Mouse (Mus musculus) lung, postnatal 0 days (tissue): Measurements from ENCODE around the gene Gm20388. TPM values are rescaled to one million over a fixed set of nuclear protein-coding genes. Genes with fewer than 3 reads are reported as not detected.
A peak's percentile ranks its signal among the peaks of the same experiment; 100 is the strongest.

Experiments
- ATAC-seq: fragments of 200-750 bp; cut with Nextera tagmentation; 2 replicates; pipeline ENCODE4 v1.8.0; 2017; ENCODE audit warnings: moderate library complexity
- DNase-seq: peaks from one replicate; pipeline ENCODE4 v3.0.0-alpha.2; 2016; ENCODE audit warnings: low spot score
- H3K27ac ChIP-seq: fragments of 300-500 bp; sonication (generic); 2 replicates; pipeline ENCODE4 v1.5.1; 2014; ENCODE audit warnings: antibody characterized with exemption, mild to moderate bottlenecking, low read length, mixed read lengths
- H3K27me3 ChIP-seq: fragments of 300-500 bp; sonication (generic); replicated peaks from 2 replicates; pipeline ENCODE4 v1.6.1; 2014; ENCODE audit warnings: low read length, mixed read lengths; ENCODE audit not compliant: insufficient read depth
- H3K36me3 ChIP-seq: fragments of 300-500 bp; sonication (generic); 2 replicates; pipeline ENCODE4 v1.6.1; 2014; ENCODE audit warnings: low read length, mixed read lengths; ENCODE audit not compliant: insufficient read depth
- H3K4me1 ChIP-seq: fragments of 300-500 bp; sonication (generic); 2 replicates; pipeline ENCODE4 v1.6.1; 2014; ENCODE audit warnings: antibody characterized with exemption, low read depth, low read length, mixed read lengths; ENCODE audit not compliant: insufficient read depth
- H3K4me2 ChIP-seq: fragments of 300-500 bp; sonication (generic); replicated peaks from 2 replicates; pipeline ENCODE4 v1.6.1; 2014; ENCODE audit warnings: low read depth, mild to moderate bottlenecking, low read length, moderate library complexity, mixed read lengths
- H3K4me3 ChIP-seq: fragments of 300-500 bp; sonication (generic); 2 replicates; pipeline ENCODE4 v1.5.1; 2014; ENCODE audit warnings: low read depth, low read length
- H3K9ac ChIP-seq: fragments of 300-500 bp; sonication (generic); replicated peaks from 2 replicates; pipeline ENCODE4 v1.6.1; 2014; ENCODE audit warnings: low read depth, mild to moderate bottlenecking
- H3K9me3 ChIP-seq: fragments of 300-500 bp; sonication (generic); 2 replicates; pipeline ENCODE4 v1.6.1; 2016; ENCODE audit warnings: low read length, mixed read lengths
- CTCF ChIP-seq: IDR thresholded peaks from 2 replicates; pipeline ENCODE4 v1.5.1; 2016; ENCODE audit warnings: antibody characterized with exemption, mild to moderate bottlenecking
- EP300 ChIP-seq: IDR thresholded peaks from 2 replicates; pipeline ENCODE4 v1.6.1; 2016; ENCODE audit warnings: antibody characterized with exemption, mild to moderate bottlenecking, control low read depth
- WGBS: fragments of 180-500 bp; shearing (Covaris S2); extraction: QIAGEN DNeasy Blood & Tissue Kit; methylation state at CpG from one replicate; pipeline ENCODE4 v1.1.7; 2014; 5-methylcytosine and 5-hydroxymethylcytosine counted together
- polyA plus RNA-seq: library from polyadenylated mRNA; unstranded; fragments of >200 nt; fragmentation: Nextera tagmentation; extraction: Ambion mirVana; gene quantifications from 2 replicates; pipeline ENCODE4 v1.2.1, GENCODE M21; 2015

The Gm20388 gene
- polyA plus RNA-seq, 1 experiment from 2014 or later, result not detected

- peak; percentile 99 for TF ChIP-seq EP300
- no peak for TF ChIP-seq CTCF
- H3K9me3 ChIP-seq, result no peaks in the 10 kb centered on the region
- H3K9ac ChIP-seq, result no peak overlapping the region
- 12% methylated on average over 7 of the region's 7 CpGs for WGBS
- H3K4me1 ChIP-seq, result peaks cover 34% of the 10 kb centered on the region
- no peaks in the 10 kb centered on the region for H3K27me3 ChIP-seq
- DNase-seq (peak; percentile 92), ATAC-seq (peak; percentile 94)
- H3K4me2 ChIP-seq, result 0 out of 2 replicates have a peak overlapping the region, but pooled peaks have one; percentile 8
- H3K36me3 ChIP-seq, result no peaks in the 10 kb centered on the region
- peak overlapping the region; percentile 84 for H3K27ac ChIP-seq
- H3K4me3 ChIP-seq, result no peak overlapping the region
Measured at GRCm38 (mm10) chr8:121619401-121619995, 1708.9 kb downstream of the Gm20388 start.

GRCm38 (mm10) chr8:121620801-121621516, 1710.3 kb downstream of the Gm20388 start:
- 0 out of 2 replicates have a peak overlapping the region, but pooled peaks have one; percentile 84 for H3K27ac ChIP-seq
- no peak overlapping the region for H3K4me2 ChIP-seq
- H3K27me3 ChIP-seq, result no peaks in the 10 kb centered on the region
- H3K4me3 ChIP-seq, result no peak overlapping the region
- DNase-seq (peak; percentile 25), ATAC-seq (peak; percentile 6; the same call in 1 of the 2 replicates)
- H3K36me3 ChIP-seq, result no peaks in the 10 kb centered on the region
- TF ChIP-seq EP300 (no peak), CTCF (no peak)
- H3K9ac ChIP-seq, result no peak overlapping the region
- no peaks in the 10 kb centered on the region for H3K9me3 ChIP-seq
- H3K4me1 ChIP-seq, result peaks cover 34% of the 10 kb centered on the region
- 52% methylated on average over 12 of the region's 12 CpGs for WGBS

- Histone ChIP-seq H3K4me2 (no peak overlapping the region), H3K36me3 (no peaks in the 10 kb centered on the region), H3K4me1 (peaks cover 34% of the 10 kb centered on the region), H3K27me3 (no peaks in the 10 kb centered on the region), H3K4me3 (no peak overlapping the region), H3K9me3 (no peaks in the 10 kb centered on the region), H3K27ac (no peak overlapping the region), H3K9ac (no peak overlapping the region)
- DNase-seq, result peak; percentile 34
- 65% methylated on average over 1 of the region's 1 CpGs for WGBS
- no peak for TF ChIP-seq EP300
- peak; percentile 58 for TF ChIP-seq CTCF
- ATAC-seq, result no peak
Measured at GRCm38 (mm10) chr8:121621879-121622278, 1711.2 kb downstream of the Gm20388 start.

GRCm38 (mm10) chr8:121623043-121623442, 1712.4 kb downstream of the Gm20388 start:
- no peak overlapping the region for H3K9ac ChIP-seq
- H3K4me3 ChIP-seq, result no peak overlapping the region
- no peak overlapping the region for H3K27ac ChIP-seq
- 0 out of 2 replicates have a peak, but pooled peaks cover 3% of the 10 kb centered on the region for H3K36me3 ChIP-seq
- ATAC-seq (no peak), DNase-seq (no peak)
- TF ChIP-seq CTCF, result no peak
- no peak for TF ChIP-seq EP300
- H3K4me2 ChIP-seq, result no peak overlapping the region
- 90% methylated on average over 8 of the region's 8 CpGs for WGBS
- no peaks in the 10 kb centered on the region for H3K27me3 ChIP-seq
- H3K9me3 ChIP-seq, result no peaks in the 10 kb centered on the region
- H3K4me1 ChIP-seq, result peaks cover 31% of the 10 kb centered on the region

- no peak for ATAC-seq
- TF ChIP-seq CTCF, result no peak
- TF ChIP-seq EP300, result no peak
- Histone ChIP-seq H3K36me3 (0 out of 2 replicates have a peak, but pooled peaks cover 8% of the 10 kb centered on the region), H3K27ac (no peak overlapping the region), H3K4me1 (peaks cover 14% of the 10 kb centered on the region; the same call in 1 of the 2 replicates), H3K9ac (no peak overlapping the region), H3K4me2 (no peak overlapping the region), H3K4me3 (no peak overlapping the region), H3K9me3 (no peaks in the 10 kb centered on the region), H3K27me3 (no peaks in the 10 kb centered on the region)
- no peak for DNase-seq
- 74% methylated on average over 4 of the region's 4 CpGs for WGBS
Measured at GRCm38 (mm10) chr8:121628681-121629080, 1718.0 kb downstream of the Gm20388 start.

- 37% methylated on average over 7 of the region's 7 CpGs for WGBS
- H3K9ac ChIP-seq, result no peak overlapping the region
- ATAC-seq, result peak; percentile 81
Measured at GRCm38 (mm10) chr8:121631645-121632071, 1721.0 kb downstream of the Gm20388 start.

More at GRCm38 (mm10) chr8:121631645-121632071, 1721.0 kb downstream of the Gm20388 start:
- Histone ChIP-seq H3K9me3 (no peaks in the 10 kb centered on the region), H3K27ac (peak overlapping the region; percentile 57), H3K4me1 (peaks cover 21% of the 10 kb centered on the region; the same call in 1 of the 2 replicates), H3K4me2 (no peak overlapping the region), H3K27me3 (no peaks in the 10 kb centered on the region), H3K4me3 (no peak overlapping the region), H3K36me3 (0 out of 2 replicates have a peak, but pooled peaks cover 8% of the 10 kb centered on the region)
- TF ChIP-seq EP300 (no peak), CTCF (peak; percentile 54)
- DNase-seq, result peak; percentile 62
